Mouse (Mus musculus) liver, embryonic 16.5 days (tissue): Measurements from ENCODE around the gene Hif1an. TPM values are rescaled to one million over a fixed set of nuclear protein-coding genes. Genes with fewer than 3 reads are reported as not detected.
A peak's percentile ranks its signal among the peaks of the same experiment; 100 is the strongest.

Experiments
- ATAC-seq: fragments of 200-750 bp; cut with Nextera tagmentation; 2 replicates; pipeline ENCODE4 v1.8.0; 2017; ENCODE audit warnings: low read depth, mild to moderate bottlenecking, moderate number of reproducible peaks, moderate library complexity
- H3K27ac ChIP-seq: fragments of 300-500 bp; sonication (generic); 2 replicates; pipeline ENCODE4 v1.5.1; 2014; ENCODE audit warnings: mild to moderate bottlenecking, low read length
- H3K27me3 ChIP-seq: fragments of 300-500 bp; sonication (generic); 2 replicates; pipeline ENCODE4 v1.6.1; 2014; ENCODE audit warnings: low read depth, low read length, mixed read lengths; ENCODE audit not compliant: control insufficient read depth, insufficient read depth
- H3K36me3 ChIP-seq: fragments of 300-500 bp; sonication (generic); 2 replicates; pipeline ENCODE4 v1.6.1; 2014; ENCODE audit warnings: mild to moderate bottlenecking; ENCODE audit not compliant: control insufficient read depth, insufficient read depth
- H3K4me1 ChIP-seq: fragments of 300-500 bp; sonication (generic); 2 replicates; pipeline ENCODE4 v1.6.1; 2014; ENCODE audit warnings: low read depth, low read length, mixed read lengths; ENCODE audit not compliant: control insufficient read depth
- H3K4me2 ChIP-seq: fragments of 300-500 bp; sonication (generic); 2 replicates; pipeline ENCODE4 v1.6.1; 2014; ENCODE audit warnings: low read depth, low read length, mixed read lengths
- H3K4me3 ChIP-seq: fragments of 300-500 bp; sonication (generic); 2 replicates; pipeline ENCODE4 v1.5.1; 2014; ENCODE audit warnings: low read depth, mild to moderate bottlenecking, low read length
- H3K9ac ChIP-seq: fragments of 300-500 bp; sonication (generic); 2 replicates; pipeline ENCODE4 v1.6.1; 2014; ENCODE audit warnings: low read depth, low read length
- H3K9me3 ChIP-seq: fragments of 300-500 bp; sonication (generic); replicated peaks from 2 replicates; pipeline ENCODE4 v1.6.1; 2016; ENCODE audit warnings: low read length; ENCODE audit not compliant: control insufficient read depth
- WGBS: fragments of 180-500 bp; shearing (Covaris S2); extraction: QIAGEN DNeasy Blood & Tissue Kit; methylation state at CpG from one replicate; pipeline ENCODE4 v1.1.7; 2014; ENCODE audit not compliant: insufficient replicate concordance; 5-methylcytosine and 5-hydroxymethylcytosine counted together
- polyA plus RNA-seq: library from polyadenylated mRNA; unstranded; fragments of >200 nt; fragmentation: Nextera tagmentation; extraction: Ambion mirVana; gene quantifications from 2 replicates; pipeline ENCODE4 v1.2.1, GENCODE M21; 2015

Gene Hif1an
- polyA plus RNA-seq, 1 experiment from 2014 or later: 11.2 TPM

GRCm38 (mm10) chr19:44554490-44554860 is 8.2 kb upstream of the Hif1an start:
- Histone ChIP-seq H3K27me3 (no peaks in the 10 kb centered on the region; the same call in 1 of the 2 replicates), H3K4me2 (peak overlapping the region; percentile 82), H3K4me3 (peak overlapping the region; percentile 89), H3K9ac (peak overlapping the region; percentile 84), H3K4me1 (peaks cover 8% of the 10 kb centered on the region), H3K36me3 (peaks cover 27% of the 10 kb centered on the region), H3K27ac (peak overlapping the region; percentile 69), H3K9me3 (no peaks in the 10 kb centered on the region)
- WGBS: 1% methylated on average over 8 of the region's 8 CpGs
- 0 out of 2 replicates have a peak, but pooled peaks have one; percentile 5 for ATAC-seq

GRCm38 (mm10) chr19:44554861-44555590 is 7.6 kb upstream of the Hif1an start, which contains the start of gene Ndufb8:
Ndufb8 (minus strand) TSS chr19:44555440.
- peaks cover 8% of the 10 kb centered on the region for H3K4me1 ChIP-seq
- no peaks in the 10 kb centered on the region; the same call in 1 of the 2 replicates for H3K27me3 ChIP-seq
- H3K4me3 ChIP-seq: peak within 1 kb of the TSS; percentile 89
- no peaks in the 10 kb centered on the region for H3K9me3 ChIP-seq
- WGBS: under 1% methylated on average over 50 of the region's 50 CpGs
- H3K27ac ChIP-seq: peak within 1 kb of the TSS; percentile 69
- peaks cover 22% of the 10 kb centered on the region for H3K36me3 ChIP-seq
- H3K9ac ChIP-seq: peak within 1 kb of the TSS; percentile 84
- peak within 1 kb of the TSS; percentile 82 for H3K4me2 ChIP-seq
- ATAC-seq: peak; percentile 93

GRCm38 (mm10) chr19:44564006-44564405 is 1.4 kb downstream of the Hif1an start:
- no peak for ATAC-seq
- no peak overlapping the region for H3K27ac ChIP-seq
- 89% methylated on average over 14 of the region's 14 CpGs for WGBS
- H3K4me1 ChIP-seq: peaks cover 13% of the 10 kb centered on the region
- H3K36me3 ChIP-seq: peaks cover 19% of the 10 kb centered on the region
- no peaks in the 10 kb centered on the region for H3K27me3 ChIP-seq
- no peaks in the 10 kb centered on the region for H3K9me3 ChIP-seq
- H3K9ac ChIP-seq: no peak overlapping the region
- peak overlapping the region; percentile 76 for H3K4me2 ChIP-seq
- H3K4me3 ChIP-seq: no peak overlapping the region

GRCm38 (mm10) chr19:44567763-44568162 is 5.1 kb downstream of the Hif1an start:
- peaks cover 39% of the 10 kb centered on the region for H3K36me3 ChIP-seq
- H3K27ac ChIP-seq: no peak overlapping the region
- WGBS: 79% methylated on average over 3 of the region's 3 CpGs
- ATAC-seq: no peak
- H3K4me3 ChIP-seq: no peak overlapping the region
- H3K9ac ChIP-seq: no peak overlapping the region
- H3K27me3 ChIP-seq: no peaks in the 10 kb centered on the region
- peaks cover 10% of the 10 kb centered on the region for H3K4me1 ChIP-seq
- no peak overlapping the region for H3K4me2 ChIP-seq
- H3K9me3 ChIP-seq: no peaks in the 10 kb centered on the region

- Histone ChIP-seq H3K4me3 (no peak overlapping the region), H3K4me1 (no peaks in the 10 kb centered on the region), H3K4me2 (no peak overlapping the region), H3K36me3 (peaks cover 11% of the 10 kb centered on the region), H3K27me3 (no peaks in the 10 kb centered on the region; the same call in 1 of the 2 replicates), H3K9me3 (no peaks in the 10 kb centered on the region), H3K9ac (no peak overlapping the region), H3K27ac (no peak overlapping the region)
- ATAC-seq: no peak
- WGBS: 67% methylated on average over 7 of the region's 7 CpGs
These were observed 13.6 kb downstream of the Hif1an start for GRCm38 (mm10) chr19:44576275-44576674.

- H3K9me3 ChIP-seq: no peaks in the 10 kb centered on the region
- no peaks in the 10 kb centered on the region; the same call in 1 of the 2 replicates for H3K27me3 ChIP-seq
- no peak overlapping the region for H3K27ac ChIP-seq
- no peaks in the 10 kb centered on the region for H3K4me1 ChIP-seq
- no peak overlapping the region for H3K9ac ChIP-seq
- ATAC-seq: no peak
- H3K36me3 ChIP-seq: no peaks in the 10 kb centered on the region
- H3K4me3 ChIP-seq: no peak overlapping the region
- no peak overlapping the region for H3K4me2 ChIP-seq
- 44% methylated on average over 1 of the region's 1 CpGs for WGBS
These were observed 15.4 kb downstream of the Hif1an start for GRCm38 (mm10) chr19:44578038-44578437.

GRCm38 (mm10) chr19:44582103-44582502 is 19.5 kb downstream of the Hif1an start:
- H3K9ac ChIP-seq: no peak overlapping the region
- no peaks in the 10 kb centered on the region for H3K4me1 ChIP-seq
- no peak overlapping the region for H3K27ac ChIP-seq
- H3K4me3 ChIP-seq: no peak overlapping the region
- no peaks in the 10 kb centered on the region for H3K36me3 ChIP-seq
- no peak overlapping the region for H3K4me2 ChIP-seq
- 75% methylated on average over 10 of the region's 10 CpGs for WGBS
- H3K9me3 ChIP-seq: no peaks in the 10 kb centered on the region
- no peak for ATAC-seq
- H3K27me3 ChIP-seq: no peaks in the 10 kb centered on the region; the same call in 1 of the 2 replicates

- H3K4me2 ChIP-seq: no peak overlapping the region
These were observed 20.1 kb downstream of the Hif1an start for GRCm38 (mm10) chr19:44582638-44583309.

GRCm38 (mm10) chr19:44588036-44588435 is 25.4 kb downstream of the Hif1an start:
- H3K27me3 ChIP-seq: no peaks in the 10 kb centered on the region; the same call in 1 of the 2 replicates
- H3K4me1 ChIP-seq: no peaks in the 10 kb centered on the region
- WGBS: 32% methylated on average over 4 of the region's 4 CpGs
- no peak overlapping the region for H3K9ac ChIP-seq
- no peak overlapping the region for H3K27ac ChIP-seq
- H3K4me3 ChIP-seq: no peak overlapping the region
- H3K36me3 ChIP-seq: no peaks in the 10 kb centered on the region
- H3K9me3 ChIP-seq: no peaks in the 10 kb centered on the region
- no peak for ATAC-seq
- no peak overlapping the region for H3K4me2 ChIP-seq

More at GRCm38 (mm10) chr19:44582638-44583309, 20.1 kb downstream of the Hif1an start:
- H3K9ac ChIP-seq: no peak overlapping the region
- H3K4me3 ChIP-seq: no peak overlapping the region
- no peaks in the 10 kb centered on the region for H3K4me1 ChIP-seq
- ATAC-seq: peak; percentile 59; the same call in 1 of the 2 replicates
- H3K27ac ChIP-seq: no peak overlapping the region
- WGBS: 30% methylated on average over 9 of the region's 9 CpGs
- H3K9me3 ChIP-seq: no peaks in the 10 kb centered on the region
- H3K27me3 ChIP-seq: no peaks in the 10 kb centered on the region; the same call in 1 of the 2 replicates
- no peaks in the 10 kb centered on the region for H3K36me3 ChIP-seq
